Mouse (Mus musculus) MEL (cell line): ENCODE results near the gene Gns.

Source experiments
- CTCF ChIP-seq, 3 experiments: IDR thresholded peaks in 2 of 3; conservative IDR thresholded peaks in 1 of 3; 2 replicates each; pipeline ENCODE4 v1.5.1; 2011 to 2012; ENCODE audit warnings: low read length in 3 of 3, low read depth in 2 of 3, mild to moderate bottlenecking in 2 of 3, improper control_type of control experiment in 1 of 3, inconsistent platforms in 1 of 3, mixed read lengths in 1 of 3, moderate library complexity in 1 of 3; ENCODE audit not compliant: control insufficient read depth in 1 of 3, insufficient read depth in 1 of 3, poor library complexity in 1 of 3, severe bottlenecking in 1 of 3
- EP300 ChIP-seq, 2 experiments: IDR thresholded peaks; 2 replicates each; pipeline ENCODE4 v1.6.1; 2011; ENCODE audit warnings: improper control_type of control experiment in 2 of 2, low read length in 2 of 2, low read depth in 1 of 2, mild to moderate bottlenecking in 1 of 2
- HCFC1 ChIP-seq: IDR thresholded peaks from 2 replicates; pipeline ENCODE4 v1.6.1; 2012; ENCODE audit warnings: low read depth, mild to moderate bottlenecking, inconsistent platforms, low read length, improper control_type of control experiment, moderate library complexity
- MAZ ChIP-seq: IDR thresholded peaks from 2 replicates; pipeline ENCODE4 v1.6.1; 2012; ENCODE audit warnings: low read depth, mild to moderate bottlenecking, inconsistent platforms, low read length, improper control_type of control experiment
- MEF2A ChIP-seq: IDR thresholded peaks from 2 replicates; pipeline ENCODE4 v1.6.1; 2014; ENCODE audit warnings: low read depth, mild to moderate bottlenecking, inconsistent platforms, low read length, improper control_type of control experiment; ENCODE audit not compliant: poor library complexity, insufficient replicate concordance, severe bottlenecking; ENCODE audit errors: extremely low read depth
- MYB ChIP-seq: IDR thresholded peaks from 2 replicates; pipeline ENCODE4 v1.6.1; 2011; ENCODE audit warnings: mild to moderate bottlenecking, low read depth, low read length, improper control_type of control experiment
- POLR2A ChIP-seq, 2 experiments: IDR thresholded peaks; 2 replicates each; pipeline ENCODE4 v1.6.1; 2011 to 2012; ENCODE audit warnings: low read length in 2 of 2, mild to moderate bottlenecking in 2 of 2, control low read depth in 1 of 2, improper control_type of control experiment in 1 of 2, low read depth in 1 of 2, moderate library complexity in 1 of 2; ENCODE audit not compliant: control insufficient read depth in 1 of 2, insufficient read depth in 1 of 2, poor library complexity in 1 of 2
- SMC3 ChIP-seq: IDR thresholded peaks from 2 replicates; pipeline ENCODE4 v1.6.1; 2011; ENCODE audit warnings: low read depth, low read length, improper control_type of control experiment
- TCF12 ChIP-seq: IDR thresholded peaks from 2 replicates; pipeline ENCODE4 v1.6.1; 2014; ENCODE audit warnings: low read depth, mild to moderate bottlenecking, inconsistent platforms, low read length, improper control_type of control experiment, moderate library complexity
- UBTF ChIP-seq: IDR thresholded peaks from 2 replicates; pipeline ENCODE4 v1.6.1; 2012; ENCODE audit warnings: low read depth, mild to moderate bottlenecking, inconsistent platforms, low read length, improper control_type of control experiment, moderate library complexity, borderline replicate concordance; ENCODE audit not compliant: insufficient read depth
- USF1 ChIP-seq: IDR thresholded peaks from 2 replicates; pipeline ENCODE4 v1.6.1; 2014; ENCODE audit warnings: low read depth, mild to moderate bottlenecking, inconsistent platforms, low read length, improper control_type of control experiment, moderate library complexity
- ZC3H11A ChIP-seq: IDR thresholded peaks from 2 replicates; pipeline ENCODE4 v1.6.1; 2012; ENCODE audit warnings: low read depth, mild to moderate bottlenecking, inconsistent platforms, low read length, improper control_type of control experiment

- TF ChIP-seq EP300 (IDR thresholded peaks at IDR 0.05; ENCODE audit: low read depth in 1 of 2, low read length in 2 of 2), result no peak
- no peak for TF ChIP-seq POLR2A (IDR thresholded peaks at IDR 0.05; ENCODE audit: control insufficient read depth in 1 of 2, insufficient read depth in 1 of 2, low read depth in 1 of 2, low read length in 2 of 2, poor library complexity in 1 of 2)
- no peak for TF ChIP-seq UBTF
- TF ChIP-seq MYB, result no peak
- no peak for TF ChIP-seq CTCF (IDR thresholded peaks at IDR 0.05 in 2 of 3, conservative IDR thresholded peaks at IDR 0.05 in 1 of 3; ENCODE audit: control insufficient read depth in 1 of 3, insufficient read depth in 1 of 3, low read depth in 2 of 3, low read length in 3 of 3, poor library complexity in 1 of 3, severe bottlenecking in 1 of 3)
- no peak for TF ChIP-seq MEF2A
- no peak for TF ChIP-seq TCF12
- TF ChIP-seq HCFC1, result no peak
- no peak for TF ChIP-seq SMC3
- TF ChIP-seq MAZ, result no peak
- TF ChIP-seq ZC3H11A, result no peak
- no peak for TF ChIP-seq USF1
Observed at GRCm38 (mm10) chr10:121351066-121351581, 13.8 kb upstream of the Gns start, which contains the start of gene Tbc1d30.
